Mouse (Mus musculus) B cell, adult (primary cell): ENCODE data around the gene Tm6sf2. TPM values are rescaled to one million over a fixed set of nuclear protein-coding genes. Genes with fewer than 3 reads are reported as not detected.

Experiments used
- total RNA-seq: library from RNA; stranded (reverse); gene quantifications from 4 replicates; pipeline ENCODE4 v1.2.4, GENCODE M21; 2023; ENCODE audit not compliant: inconsistent age

The Tm6sf2 gene
- 0.35 to 0.66 TPM in 2 of 4 replicates, not detected in the others for total RNA-seq

DNA sequence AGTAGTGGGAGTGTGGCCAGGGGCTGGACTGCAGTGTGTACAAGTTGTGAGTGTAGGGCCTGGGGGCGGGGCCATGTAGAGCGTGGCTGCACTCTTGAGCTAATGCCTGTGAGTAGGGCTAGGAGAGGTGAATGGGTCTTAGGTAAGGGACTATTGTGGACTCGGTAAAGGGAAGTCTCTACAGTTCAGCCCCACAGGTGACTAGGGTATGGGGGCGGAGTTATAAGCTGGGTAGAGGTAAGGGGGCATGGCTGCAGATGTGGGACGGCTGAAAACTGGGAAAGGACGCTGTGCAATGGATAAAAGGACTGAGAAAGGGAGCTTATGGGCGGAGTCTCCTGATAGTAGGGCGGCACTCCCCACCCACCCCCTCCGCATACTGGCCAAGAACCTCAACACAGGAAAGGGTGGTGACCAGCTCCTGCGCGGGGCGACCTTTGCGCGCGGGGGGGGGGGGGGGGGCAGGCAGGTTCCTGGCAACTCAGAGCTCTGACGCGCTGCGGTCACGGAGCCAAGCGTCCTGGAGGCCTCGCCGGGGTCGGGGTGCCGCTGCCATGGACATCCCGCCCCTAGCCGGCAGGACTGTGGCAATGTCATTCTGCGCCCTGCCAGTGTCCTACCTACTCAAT lies at the start of gene Tm6sf2:
TSS of gene Tm6sf2 (plus strand) at position 484 of the 629 bp plus-strand sequence.

DNA sequence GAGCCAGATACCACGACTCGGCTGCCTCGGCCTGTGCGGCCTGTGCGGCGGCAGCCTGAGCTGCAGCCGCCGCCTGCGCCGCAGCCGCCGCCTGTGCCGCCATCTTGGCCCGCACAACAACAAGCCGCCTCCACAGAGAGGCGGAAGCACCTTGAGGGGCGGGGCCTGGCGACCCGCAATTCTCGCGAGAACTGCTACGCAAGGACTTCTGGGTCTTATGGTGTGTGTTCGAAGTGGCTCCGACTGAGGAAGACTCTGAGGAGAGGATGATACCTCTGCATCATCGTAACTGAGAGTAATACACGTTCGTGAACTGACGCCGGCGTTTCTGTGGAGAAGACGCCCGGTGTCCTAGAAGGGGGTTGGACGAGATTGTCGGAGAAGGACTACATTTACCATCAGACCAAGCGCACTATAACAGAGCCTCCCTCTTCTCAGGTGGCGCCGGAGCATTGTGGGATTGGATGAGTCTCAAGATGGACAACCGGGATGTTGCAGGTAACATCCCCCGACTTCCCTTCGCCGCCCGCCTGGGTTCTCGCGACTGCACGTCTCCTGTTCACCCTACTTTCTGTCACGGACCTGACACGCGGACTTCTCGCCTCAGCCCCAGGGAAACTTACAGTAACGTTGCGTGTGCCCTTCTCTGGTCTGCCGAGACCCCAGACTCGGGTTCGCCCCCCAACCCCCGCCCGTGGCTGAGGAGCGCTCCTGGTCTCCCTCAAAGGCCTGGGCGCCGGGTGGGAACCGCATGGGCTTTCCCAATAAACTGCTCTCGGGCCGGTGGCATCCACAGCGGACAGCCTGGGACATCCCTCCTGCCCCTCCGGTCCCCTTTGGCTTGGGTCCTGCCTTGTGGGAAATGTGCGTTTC lies 29.9 kb upstream of the Tm6sf2 start, which contains the start of the genes Mau2 and Sugp1:
TSS of gene Mau2 (minus strand) at position 152 of the 873 bp plus-strand sequence.
TSS of gene Sugp1 (plus strand) at position 231 of the 873 bp plus-strand sequence.

DNA sequence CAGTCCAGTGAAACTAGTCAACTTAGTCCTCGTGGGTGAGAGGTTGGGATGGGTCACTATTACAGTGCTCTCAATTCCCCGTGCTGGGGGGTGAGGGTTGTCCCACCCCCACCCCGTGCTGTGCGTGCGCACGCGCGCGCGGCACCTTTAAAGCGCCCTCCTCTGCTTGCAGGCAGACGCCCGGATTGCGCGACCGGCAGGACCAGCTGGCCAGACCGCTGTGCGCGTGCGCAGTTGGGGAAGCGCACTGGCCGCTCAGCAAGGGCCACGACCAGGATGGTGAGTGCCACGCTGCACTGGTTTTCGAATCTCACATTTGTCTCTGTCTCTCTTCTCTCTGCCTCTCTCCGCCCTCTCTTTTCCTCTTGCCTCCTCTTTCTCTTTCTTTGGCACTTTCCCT lies 10.6 kb downstream of the Tm6sf2 start, which contains the start of gene Hapln4:
TSS of gene Hapln4 (plus strand) at position 173 of the 400 bp plus-strand sequence.

GRCm38 (mm10) chr8:70120667-70121066 lies 47.9 kb downstream of the Tm6sf2 start, which contains the start of gene Ncan:
Ncan (minus strand) TSS chr8:70120873.

Other genes with a start within 250 kb of the Tm6sf2 start
- 6.1 to 8.6 TPM (median 7.4 TPM) in 4 replicates for gene Pbx4, start 240.4 kb upstream of the Tm6sf2 start, total RNA-seq
- gene Cilp2, start 185.2 kb upstream of the Tm6sf2 start, total RNA-seq = 0.16 TPM in 1 of 4 replicates, not detected in the others
- gene Tssk6, start 170.7 kb upstream of the Tm6sf2 start, total RNA-seq = 0.67 to 1.2 TPM (median 0.78 TPM) in 4 replicates
- 46.3 to 55.9 TPM (median 52.5 TPM) in 4 replicates for gene Ndufa13, start 170.4 kb upstream of the Tm6sf2 start, total RNA-seq
- gene Yjefn3, start 170.2 kb upstream of the Tm6sf2 start, total RNA-seq = 2.5 to 3.1 TPM in 2 of 4 replicates, not detected in the others
- 95.7 to 102 TPM (median 98.3 TPM) in 4 replicates for gene Gatad2a, start 76.5 kb upstream of the Tm6sf2 start, total RNA-seq
- gene Mau2, start 30.2 kb upstream of the Tm6sf2 start, total RNA-seq = 125 to 133 TPM (median 128 TPM) in 4 replicates
- gene Sugp1, start 30.1 kb upstream of the Tm6sf2 start, total RNA-seq = 41.6 to 48.4 TPM (median 45.4 TPM) in 4 replicates
- gene Hapln4, start 10.5 kb downstream of the Tm6sf2 start, total RNA-seq = not detected in 4 replicates
- gene Ncan, start 47.9 kb downstream of the Tm6sf2 start, total RNA-seq = 0.13 to 0.24 TPM (median 0.20 TPM) in 4 replicates
- gene Nr2c2ap, start 58.4 kb downstream of the Tm6sf2 start, total RNA-seq = 22.5 to 33.6 TPM (median 27.3 TPM) in 4 replicates
- gene Rfxank, start 66.2 kb downstream of the Tm6sf2 start, total RNA-seq = 30.4 to 37.4 TPM (median 32.7 TPM) in 4 replicates
- gene Borcs8, start 66.6 kb downstream of the Tm6sf2 start, total RNA-seq = 46.7 to 62.2 TPM (median 55.3 TPM) in 4 replicates
- gene Mef2b, start 66.8 kb downstream of the Tm6sf2 start, total RNA-seq = 1.6 to 4.9 TPM (median 3.8 TPM) in 4 replicates
- gene Tmem161a, start 99.4 kb downstream of the Tm6sf2 start, total RNA-seq = 42.7 to 53.5 TPM (median 46.6 TPM) in 4 replicates
- 5.0 to 6.2 TPM (median 5.4 TPM) in 4 replicates for gene Slc25a42, start 139.4 kb downstream of the Tm6sf2 start, total RNA-seq
- 63.2 to 81.3 TPM (median 69.3 TPM) in 4 replicates for gene Sugp2, start 161.3 kb downstream of the Tm6sf2 start, total RNA-seq
- gene Armc6, start 161.5 kb downstream of the Tm6sf2 start, total RNA-seq = 6.2 to 12.6 TPM (median 7.9 TPM) in 4 replicates
- 7.0 to 10.2 TPM (median 8.9 TPM) in 4 replicates for gene Homer3, start 209.9 kb downstream of the Tm6sf2 start, total RNA-seq
- gene Ddx49, start 229.6 kb downstream of the Tm6sf2 start, total RNA-seq = 60.2 to 96.0 TPM (median 74.4 TPM) in 4 replicates
- gene Cope, start 229.6 kb downstream of the Tm6sf2 start, total RNA-seq = 101 to 125 TPM (median 107 TPM) in 4 replicates
- gene Cers1, start 242.9 kb downstream of the Tm6sf2 start, total RNA-seq = not detected in 4 replicates